Mouse (Mus musculus) CH12.LX (cell line): Measurements from ENCODE around the gene Olfr1378. TPM values are rescaled to one million over a fixed set of nuclear protein-coding genes. Genes with fewer than 3 reads are reported as not detected.

Experiments used
- DNase-seq: peaks from one replicate; pipeline ENCODE4 v3.0.0-alpha.2; 2013; ENCODE audit errors: extremely low read depth
- H3K27ac ChIP-seq: 2 replicates; pipeline ENCODE4 v1.5.1; 2012; ENCODE audit warnings: low read depth, mild to moderate bottlenecking, control low read depth, moderate library complexity; ENCODE audit not compliant: insufficient read depth
- H3K27me3 ChIP-seq: replicated peaks from 2 replicates; pipeline ENCODE3; 2012; ENCODE audit warnings: inconsistent platforms
- H3K36me3 ChIP-seq, 2 experiments: replicated peaks in 1 of 2; 2 replicates each; pipeline versions ENCODE3 to v1.6.1; 2012; ENCODE audit warnings: inconsistent platforms in 1 of 2, low read length in 1 of 2, mild to moderate bottlenecking in 1 of 2, mixed read lengths in 1 of 2, moderate library complexity in 1 of 2; ENCODE audit not compliant: control insufficient read depth in 1 of 2, insufficient read depth in 1 of 2
- H3K4me1 ChIP-seq, 2 experiments: 2 replicates each; pipeline ENCODE4 v1.6.1; 2012; ENCODE audit warnings: inconsistent platforms in 1 of 2, moderate library complexity in 1 of 2; ENCODE audit not compliant: insufficient read depth in 2 of 2, control insufficient read depth in 1 of 2
- H3K4me2 ChIP-seq: 2 replicates; pipeline ENCODE4 v1.6.1; 2012; ENCODE audit warnings: low read depth, mild to moderate bottlenecking, control low read depth; ENCODE audit not compliant: poor library complexity, insufficient read depth, severe bottlenecking
- H3K4me3 ChIP-seq, 3 experiments: fragments of 150-350 bp in 1 of 3; sonication (generic) in 1 of 3; replicated peaks in 1 of 3; 2 replicates each; pipeline versions ENCODE3 to v1.5.1; 2011 to 2012; ENCODE audit warnings: low read depth in 2 of 3, low read length in 2 of 3, mild to moderate bottlenecking in 2 of 3, moderate library complexity in 2 of 3, control low read depth in 1 of 3, improper control_type of control experiment in 1 of 3, inconsistent platforms in 1 of 3, mixed read lengths in 1 of 3; ENCODE audit not compliant: poor library complexity in 1 of 3
- H3K79me2 ChIP-seq: replicated peaks from 2 replicates; pipeline ENCODE4 v1.6.1; 2012; ENCODE audit warnings: mild to moderate bottlenecking, moderate library complexity; ENCODE audit not compliant: control insufficient read depth, poor library complexity, insufficient read depth, severe bottlenecking; ENCODE audit errors: extremely low read depth
- H3K9ac ChIP-seq: 2 replicates; pipeline ENCODE4 v1.6.1; 2012; ENCODE audit warnings: low read depth, mild to moderate bottlenecking, control low read depth, moderate library complexity; ENCODE audit not compliant: insufficient read depth
- H3K9me3 ChIP-seq: replicated peaks from 2 replicates; pipeline ENCODE3; 2012; ENCODE audit warnings: low read length, inconsistent platforms, mixed read lengths
- CHD1 ChIP-seq: IDR thresholded peaks from 2 replicates; pipeline ENCODE4 v1.6.1; 2012; ENCODE audit warnings: low read depth, low read length, improper control_type of control experiment, inconsistent platforms
- CTCF ChIP-seq, 2 experiments: IDR thresholded peaks in 1 of 2; conservative IDR thresholded peaks in 1 of 2; 2 replicates each; pipeline ENCODE4 v1.5.1; 2011 to 2012; ENCODE audit warnings: low read depth in 2 of 2, low read length in 2 of 2, improper control_type of control experiment in 1 of 2, inconsistent platforms in 1 of 2, mild to moderate bottlenecking in 1 of 2, moderate library complexity in 1 of 2
- GABPA ChIP-seq: IDR thresholded peaks from 2 replicates; pipeline ENCODE4 v1.6.1; 2012; ENCODE audit warnings: low read depth, low read length, improper control_type of control experiment, inconsistent platforms; ENCODE audit not compliant: insufficient replicate concordance
- HCFC1 ChIP-seq: IDR thresholded peaks from 2 replicates; pipeline ENCODE4 v1.6.1; 2012; ENCODE audit warnings: low read depth, mild to moderate bottlenecking, inconsistent platforms, low read length, improper control_type of control experiment
- IRF4 ChIP-seq: IDR thresholded peaks from 2 replicates; pipeline ENCODE4 v1.6.1; 2014; ENCODE audit warnings: low read depth, mild to moderate bottlenecking, inconsistent platforms, low read length, improper control_type of control experiment
- JUND ChIP-seq: conservative IDR thresholded peaks from 2 replicates; pipeline ENCODE4 v1.6.1; 2011; ENCODE audit warnings: low read depth, low read length, improper control_type of control experiment
- MAFK ChIP-seq: IDR thresholded peaks from 2 replicates; pipeline ENCODE4 v1.6.1; 2011; ENCODE audit warnings: low read length, improper control_type of control experiment; ENCODE audit not compliant: insufficient replicate concordance
- MEF2A ChIP-seq: IDR thresholded peaks from 2 replicates; pipeline ENCODE4 v1.6.1; 2014; ENCODE audit warnings: low read depth, mild to moderate bottlenecking, inconsistent platforms, low read length, improper control_type of control experiment, borderline replicate concordance
- MXI1 ChIP-seq: IDR thresholded peaks from 2 replicates; pipeline ENCODE4 v1.6.1; 2011; ENCODE audit warnings: mild to moderate bottlenecking, low read depth, low read length, improper control_type of control experiment
- NRF1 ChIP-seq: IDR thresholded peaks from 2 replicates; pipeline ENCODE4 v1.6.1; 2014; ENCODE audit warnings: low read depth, mild to moderate bottlenecking, inconsistent platforms, low read length, improper control_type of control experiment, moderate library complexity
- POLR2A ChIP-seq: IDR thresholded peaks from 2 replicates; pipeline ENCODE4 v1.6.1; 2011; ENCODE audit warnings: low read depth, mild to moderate bottlenecking, improper control_type of control experiment, low read length
- RAD21 ChIP-seq: IDR thresholded peaks from 2 replicates; pipeline ENCODE4 v1.6.1; 2011; ENCODE audit warnings: low read depth, mild to moderate bottlenecking, low read length, improper control_type of control experiment, moderate library complexity
- RCOR1 ChIP-seq: conservative IDR thresholded peaks from 2 replicates; pipeline ENCODE4 v1.6.1; 2012; ENCODE audit warnings: low read depth, mild to moderate bottlenecking, inconsistent platforms, low read length, improper control_type of control experiment
- TCF12 ChIP-seq: IDR thresholded peaks from 2 replicates; pipeline ENCODE4 v1.6.1; 2014; ENCODE audit warnings: low read depth, mild to moderate bottlenecking, inconsistent platforms, low read length, improper control_type of control experiment
- USF1 ChIP-seq: IDR thresholded peaks from 2 replicates; pipeline ENCODE4 v1.6.1; 2014; ENCODE audit warnings: low read depth, mild to moderate bottlenecking, inconsistent platforms, low read length, improper control_type of control experiment
- USF2 ChIP-seq: conservative IDR thresholded peaks from 2 replicates; pipeline ENCODE4 v1.6.1; 2011; ENCODE audit warnings: low read depth, low read length, improper control_type of control experiment
- ZC3H11A ChIP-seq: IDR thresholded peaks from 2 replicates; pipeline ENCODE4 v1.6.1; 2012; ENCODE audit warnings: low read depth, mild to moderate bottlenecking, inconsistent platforms, low read length, improper control_type of control experiment
- ZKSCAN1 ChIP-seq: IDR thresholded peaks from 2 replicates; pipeline ENCODE4 v1.6.1; 2012; ENCODE audit warnings: low read depth, inconsistent platforms, low read length, improper control_type of control experiment, borderline replicate concordance
- ZNF384 ChIP-seq: IDR thresholded peaks from 2 replicates; pipeline ENCODE4 v1.6.1; 2012; ENCODE audit warnings: low read depth, low read length, improper control_type of control experiment, inconsistent platforms
- dilution Hi-C: fragments of 300-500 bp; cut with MboI; formaldehyde crosslinking; loops from 2 replicates; pipeline ENCODE4 v1.14.3; 2020; ENCODE audit warnings: low sequenced_read_pairs; ENCODE audit not compliant: extremely low pct_unique_long_range_greater_than_20kb, extremely low pct_ligation_motif_present
- in situ Hi-C: fragments of 300-500 bp; cut with MboI; formaldehyde crosslinking; loops from 3 replicates; pipeline ENCODE4 v1.14.3; 2019; ENCODE audit warnings: low sequenced_read_pairs, low pct_ligation_motif_present, low pct_unique_long_range_greater_than_20kb, mixed read lengths
- polyA plus RNA-seq: library from polyadenylated mRNA; unstranded; fragments of >175 nt; gene quantifications from 2 replicates; pipeline ENCODE4 v1.2.1, GENCODE M21; 2012; ENCODE audit warnings: low read depth; ENCODE audit not compliant: insufficient read length
- total RNA-seq, 2 experiments: library from RNA; depleted of rRNA; stranded (reverse); fragments of 300-350 nt in 1 of 2; fragments of >200 nt in 1 of 2; gene quantifications; 2 replicates each; pipeline ENCODE4 v1.2.3; 2012 to 2014

Olfr1378 gene
- total RNA-seq (2012; rRNA removed) (not detected in 2 replicates), total RNA-seq (2014; rRNA removed) (not detected in 2 replicates), polyA plus RNA-seq (not detected in 2 replicates)

GRCm38 (mm10) chr11:50966230-50966629 lies at the start of gene Olfr1378:
Gene Olfr1378, plus strand, starts transcription at chr11:50966530.
- dilution Hi-C loops (no loop called here), in situ Hi-C loops (no loop called here)
- H3K27ac ChIP-seq: no peak within 1 kb of the TSS
- no peaks in the 10 kb centered on the region for H3K79me2 ChIP-seq
- no peak within 1 kb of the TSS for H3K9ac ChIP-seq
- H3K27me3 ChIP-seq: peaks cover 74% of the 10 kb centered on the region
- H3K4me3 ChIP-seq: no peak within 1 kb of the TSS
- H3K9me3 ChIP-seq: no peaks in the 10 kb centered on the region
- no peaks in the 10 kb centered on the region for H3K36me3 ChIP-seq
- no peak for DNase-seq
- no peak within 1 kb of the TSS for H3K4me2 ChIP-seq
- no peak for TF ChIP-seq MEF2A
- TF ChIP-seq IRF4: no peak
- no peak for TF ChIP-seq ZKSCAN1
- no peak for TF ChIP-seq CHD1
- no peak for TF ChIP-seq USF1
- no peak for TF ChIP-seq ZC3H11A
- no peak for TF ChIP-seq USF2
- TF ChIP-seq CTCF (conservative IDR thresholded peaks at IDR 0.05 in 1 of 2, IDR thresholded peaks at IDR 0.05 in 1 of 2; ENCODE audit: low read depth in 2 of 2, low read length in 2 of 2): no peak
- no peak for TF ChIP-seq HCFC1
- no peak for TF ChIP-seq MAFK
- no peak for TF ChIP-seq POLR2A
- TF ChIP-seq JUND: no peak
- TF ChIP-seq MXI1: no peak
- no peak for TF ChIP-seq RCOR1
- TF ChIP-seq TCF12: no peak
- TF ChIP-seq GABPA: no peak
- no peaks in the 10 kb centered on the region for H3K4me1 ChIP-seq

- Histone ChIP-seq H3K27me3 (peaks cover 82% of the 10 kb centered on the region), H3K36me3 (no peaks in the 10 kb centered on the region), H3K27ac (no peak overlapping the region), H3K9me3 (peaks cover 5% of the 10 kb centered on the region), H3K4me3 (no peak overlapping the region), H3K4me2 (no peak overlapping the region), H3K9ac (no peak overlapping the region), H3K4me1 (no peaks in the 10 kb centered on the region), H3K79me2 (no peaks in the 10 kb centered on the region)
- TF ChIP-seq ZC3H11A (no peak), NRF1 (no peak), ZNF384 (no peak), RAD21 (no peak)
- dilution Hi-C loops (no loop called here), in situ Hi-C loops (loop anchor here (25.0 kb wide), 1 partner anchor 607 kb away; no protein-coding TSS in a partner anchor)
- no peak for DNase-seq
Measured at GRCm38 (mm10) chr11:50930469-50931014, 35.8 kb upstream of the Olfr1378 start.
